Mouse (Mus musculus): ENCODE measurements at regions not wholly inside any gene's neighbourhood (a gene's known extent, or its start where the extent isn't known, plus 50 kb on each side); places are given as distances from the start of the nearest gene placed in this dataset.

DNA sequence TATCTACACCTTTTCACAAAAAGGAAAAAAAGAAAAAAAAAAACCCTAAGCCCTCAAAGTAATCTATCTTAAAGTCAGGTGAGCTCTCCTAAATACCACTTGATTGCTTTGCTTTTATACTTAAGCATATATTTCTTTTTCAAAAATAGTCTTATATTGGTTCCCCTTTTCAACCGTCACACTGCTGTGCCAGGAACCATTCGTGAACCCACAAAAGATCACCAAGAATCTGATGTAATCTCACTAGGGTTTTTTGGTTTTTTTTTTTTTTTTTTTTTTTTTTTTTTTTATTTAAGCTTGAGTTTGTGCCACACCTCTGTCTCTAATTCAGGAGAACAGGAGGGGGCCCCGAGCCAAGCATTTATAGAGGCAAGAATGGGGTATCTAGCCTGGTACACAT is 1482.7 kb downstream of the Slc22a22 start:
- no peak for DNase-seq (ENCODE audit: extremely low spot score in 1 of 2, low spot score in 1 of 2)

DNA sequence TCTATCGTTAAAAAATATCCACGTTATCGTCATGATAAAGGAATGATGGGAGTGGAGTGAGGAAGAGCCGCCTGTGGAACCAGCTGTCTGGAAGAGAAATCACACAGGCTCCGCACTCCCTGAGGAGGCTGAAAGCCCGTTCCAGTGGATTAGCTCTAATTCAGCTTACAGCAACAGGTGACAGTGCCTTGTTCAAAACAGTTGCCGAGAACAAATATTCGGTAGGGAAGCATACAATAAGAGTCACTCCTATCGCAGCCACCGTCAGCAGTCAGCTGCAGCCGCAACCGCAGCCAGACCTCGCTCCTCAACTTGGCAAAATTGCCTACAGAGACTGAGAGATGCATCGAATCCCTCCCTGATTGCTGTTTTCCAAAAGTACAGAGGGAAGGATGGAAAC is 1501.6 kb downstream of the Slc22a22 start:
- DNase-seq (ENCODE audit: extremely low spot score in 1 of 2, low spot score in 1 of 2) = no peak

DNA sequence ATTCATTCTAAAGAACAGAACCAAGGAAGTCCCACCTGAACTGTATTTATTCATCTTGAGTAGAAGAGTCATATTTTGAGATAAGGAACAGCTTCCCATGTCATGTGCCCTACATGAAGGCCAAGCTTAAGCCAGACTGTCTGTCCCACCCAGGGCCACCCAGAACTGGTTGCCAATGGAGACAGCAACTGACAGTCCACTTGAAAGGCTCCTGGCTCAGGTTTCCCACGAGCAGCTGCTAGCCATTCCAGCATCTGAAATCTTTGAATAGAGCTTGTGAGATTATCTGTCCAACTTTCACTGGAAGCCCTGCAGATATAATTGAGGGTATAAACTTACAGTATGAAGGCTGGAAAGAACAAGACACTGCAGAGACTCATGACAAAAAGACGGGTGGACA is 1510.6 kb downstream of the Slc22a22 start:
- DNase-seq (ENCODE audit: extremely low spot score in 1 of 2, low spot score in 1 of 2) = no peak

DNA sequence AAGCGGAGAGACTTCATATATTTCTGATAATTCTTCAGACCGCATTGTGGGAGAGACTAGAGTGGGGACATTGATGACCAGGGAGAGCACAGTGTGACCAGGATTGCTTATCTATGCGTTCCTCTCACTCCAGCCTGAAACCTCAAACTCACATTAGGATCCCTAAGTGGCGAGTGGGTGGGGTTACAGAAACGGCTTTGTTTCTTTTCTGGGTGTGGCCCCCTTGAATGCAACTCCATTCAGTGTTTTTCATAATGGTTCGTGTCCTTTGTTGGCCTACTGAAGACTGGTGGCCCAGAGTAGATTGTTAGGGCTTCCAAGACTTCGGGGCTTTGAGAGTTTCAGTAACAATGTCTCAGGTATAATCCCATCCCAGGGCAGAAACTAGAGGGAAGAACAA is 1512.1 kb downstream of the Slc22a22 start:
- DNase-seq (ENCODE audit: extremely low spot score in 1 of 2, low spot score in 1 of 2) = no peak

DNA sequence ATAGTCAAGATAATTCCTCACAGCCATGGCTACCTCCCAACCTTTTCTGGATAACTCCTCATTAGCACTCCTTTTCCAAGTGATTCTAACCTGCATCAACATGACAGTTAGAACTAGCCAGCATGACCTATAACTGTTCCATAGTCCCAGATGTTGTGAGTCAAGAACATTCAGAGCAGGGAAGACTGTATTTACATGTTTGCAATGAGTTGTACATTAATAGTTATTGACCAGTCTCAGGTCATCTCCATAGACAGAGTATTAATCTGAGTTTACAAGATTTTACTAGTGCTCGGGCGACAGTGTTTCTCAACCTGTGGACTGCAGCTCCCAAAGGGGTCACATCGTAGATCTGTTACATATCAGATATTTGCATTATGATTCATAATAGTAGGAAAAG is 1515.3 kb downstream of the Slc22a22 start:
- no peak for DNase-seq (ENCODE audit: extremely low spot score in 1 of 2, low spot score in 1 of 2)
